Mouse (Mus musculus) frontal cortex, postnatal 25 days (tissue): ENCODE data around the gene Pdpr.
A peak's percentile ranks its signal among the peaks of the same experiment; 100 is the strongest.
"Not testable (repeated sequence)": the region's sequence is repeated elsewhere in the genome, so short reads cannot be mapped to it uniquely, and the experiment has no call there.

ENCODE experiments used
- DNase-seq, 2 experiments: peaks; one replicate each; pipeline ENCODE4 v3.0.0; 2022; ENCODE audit warnings: low spot score in 2 of 2

Gene Pdpr

DNA sequence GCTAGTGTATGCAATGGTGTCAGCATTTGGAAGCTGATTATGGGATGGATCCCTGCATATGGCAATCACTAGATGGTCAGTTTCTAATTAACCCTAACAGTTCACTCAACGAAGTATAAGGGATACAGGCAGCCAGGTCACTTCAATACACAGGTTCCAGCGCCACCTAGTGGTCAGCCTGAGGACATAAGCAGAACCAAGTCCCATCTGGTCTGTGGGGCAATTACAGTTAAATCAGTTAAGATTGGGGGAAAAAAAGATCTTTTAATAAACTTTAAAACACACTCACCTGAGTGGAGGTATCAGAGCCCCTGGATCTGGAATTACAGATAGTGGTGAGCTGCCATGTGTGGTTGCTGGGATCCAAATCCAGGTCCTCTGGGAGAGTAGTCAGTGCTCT, 4.3 kb upstream of the Pdpr start:
- peak; percentile 23 to 53 for DNase-seq

DNA sequence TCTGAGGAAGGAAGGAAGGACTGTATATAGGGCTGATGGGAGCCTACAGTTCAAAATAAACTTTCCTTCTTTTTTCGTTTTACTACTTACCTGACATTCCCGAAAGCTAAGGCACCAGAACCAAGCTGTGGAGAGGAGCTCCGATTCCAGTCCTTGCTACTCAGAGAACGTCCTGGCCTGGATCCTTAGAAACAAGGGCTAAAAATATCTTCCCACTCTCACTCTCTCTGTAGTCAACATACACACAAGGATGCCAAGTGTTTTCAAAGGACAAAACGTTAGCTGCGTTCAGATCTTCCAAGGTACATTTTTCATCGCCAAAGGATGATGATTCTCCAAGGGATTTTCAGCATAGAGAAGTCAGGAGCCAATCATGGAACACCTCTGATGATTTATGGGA, 2.7 kb upstream of the Pdpr start:
- no peak for DNase-seq

DNA sequence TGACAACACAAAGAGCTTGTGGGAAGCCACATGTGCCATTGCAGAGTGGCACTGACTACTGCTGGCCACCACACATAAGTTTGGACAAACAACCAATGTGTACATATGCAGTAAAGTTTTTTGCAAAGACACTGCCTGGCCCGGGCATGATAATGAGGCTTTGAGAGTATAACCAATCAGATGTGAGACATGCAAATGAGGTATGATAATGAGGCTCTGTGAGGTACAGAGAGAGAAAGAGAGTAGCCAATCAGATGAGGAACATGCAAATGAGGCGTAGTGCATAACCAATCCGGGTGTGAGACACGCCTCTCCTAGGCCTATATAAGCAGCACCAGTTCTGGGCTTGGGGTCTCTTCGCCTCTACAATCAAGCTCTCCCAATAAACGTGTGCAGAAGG, 2.1 kb upstream of the Pdpr start, which contains the start of gene Clec18a:
TSS of gene Clec18a (minus strand) at position 101 of the 400 bp plus-strand sequence.
- DNase-seq = not testable (repeated sequence)

DNA sequence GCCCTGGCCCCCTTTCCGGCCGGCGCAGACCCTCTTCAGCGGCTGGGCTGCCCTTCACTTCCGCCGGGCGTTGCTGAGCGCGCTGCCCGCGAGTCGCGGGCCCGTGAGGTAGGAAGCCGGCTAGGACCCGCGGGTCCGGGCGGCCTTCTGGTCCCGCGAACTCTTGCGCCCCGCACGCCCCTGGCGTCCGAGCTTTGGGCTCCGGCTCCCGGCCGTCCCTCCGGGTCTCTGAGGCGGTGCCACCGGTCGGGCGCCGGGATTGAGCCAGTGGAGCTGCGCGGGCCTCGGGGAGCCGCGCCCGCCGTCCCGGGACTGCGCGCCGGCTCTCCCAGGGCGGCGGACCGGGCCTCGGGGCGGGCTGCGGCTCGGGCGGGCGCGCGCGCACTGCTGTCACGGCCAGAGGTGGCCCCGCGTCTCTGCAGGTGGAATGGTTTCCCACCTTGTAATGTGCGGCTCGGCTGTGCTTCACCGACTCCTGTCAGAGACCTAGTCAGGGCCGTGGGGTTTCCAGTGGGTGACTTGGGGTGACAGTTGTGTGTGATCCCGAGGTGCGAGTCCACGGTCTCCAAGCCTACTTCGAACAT, 381 bp downstream of the Pdpr start:
- peak in 1 of 2 experiments; percentile 19 for DNase-seq

DNA sequence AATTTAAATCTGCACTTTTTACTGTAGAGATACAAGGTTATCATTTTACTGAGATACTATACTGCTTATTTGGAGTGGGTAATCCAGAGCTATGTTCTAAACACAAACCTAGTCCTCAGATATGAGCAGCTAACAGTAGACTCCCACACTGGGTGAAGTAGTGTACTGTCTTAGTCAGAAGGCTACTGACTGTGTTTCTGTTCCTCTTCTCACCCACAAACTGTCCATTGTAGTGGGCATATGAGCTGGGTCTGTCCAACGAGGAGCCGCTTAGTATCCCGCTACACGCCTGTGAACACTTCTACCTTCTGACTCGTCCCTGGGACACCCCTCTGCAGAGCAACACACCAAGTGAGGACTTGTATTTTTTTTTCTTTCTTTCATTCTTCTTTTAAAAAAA, 20.5 kb downstream of the Pdpr start:
- no peak for DNase-seq

DNA sequence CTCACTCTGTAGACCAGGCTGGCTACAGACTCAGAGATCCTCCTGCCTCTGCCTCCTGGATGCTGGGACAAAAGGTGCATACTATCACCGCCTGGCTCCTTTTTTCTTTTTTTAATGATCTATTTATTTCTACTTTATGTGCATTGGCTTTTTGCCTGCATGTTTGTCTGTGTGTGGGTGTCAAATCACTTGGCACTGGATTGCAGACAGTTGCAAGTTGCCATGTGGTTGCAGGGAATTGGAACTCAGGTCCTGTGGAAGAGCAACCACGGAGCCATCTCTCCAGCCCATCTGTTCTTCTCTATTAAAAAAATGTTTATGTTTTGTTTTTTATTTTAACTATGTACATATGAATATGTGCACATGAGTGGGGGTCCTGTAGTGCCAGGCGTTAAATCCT, 25.1 kb downstream of the Pdpr start:
- DNase-seq = no peak

DNA sequence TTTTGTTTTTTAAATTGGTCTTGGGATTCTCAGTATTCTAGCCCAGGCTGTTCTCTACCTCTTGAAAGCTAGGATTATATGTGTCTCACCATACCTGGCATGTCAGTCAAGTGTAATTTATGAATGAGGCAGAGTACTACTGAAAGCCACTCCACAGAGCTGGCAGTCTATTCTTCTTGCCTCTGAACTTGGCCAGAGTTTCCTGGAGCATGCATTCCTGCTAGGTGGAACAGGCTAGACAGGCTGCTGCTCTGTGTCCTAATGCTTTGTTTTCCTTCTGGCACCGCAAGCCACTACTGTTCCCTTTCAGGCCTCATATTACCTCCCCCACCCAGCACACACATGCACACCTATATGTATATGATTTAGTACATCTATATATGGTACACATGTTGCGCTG, 36.3 kb downstream of the Pdpr start:
- DNase-seq = no peak

DNA sequence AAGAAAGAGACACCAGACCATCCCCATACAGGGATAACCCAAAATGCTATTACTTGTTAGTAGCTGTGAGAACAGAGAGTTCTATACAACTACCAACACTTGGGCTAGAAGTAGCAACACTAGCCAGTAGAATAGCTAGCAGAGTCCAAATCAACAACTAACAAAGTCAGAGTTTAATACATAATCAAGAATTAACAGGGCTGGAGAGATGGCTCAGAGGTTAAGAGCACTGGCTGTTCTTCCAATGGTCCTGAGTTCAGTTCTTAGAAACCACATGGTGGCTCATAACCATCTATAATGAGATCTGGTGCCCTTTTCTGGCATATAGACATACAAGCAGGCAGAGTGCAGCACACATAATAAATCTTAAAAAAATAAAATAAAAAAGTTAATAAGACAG, 48.1 kb downstream of the Pdpr start:
- DNase-seq = no peak

DNA sequence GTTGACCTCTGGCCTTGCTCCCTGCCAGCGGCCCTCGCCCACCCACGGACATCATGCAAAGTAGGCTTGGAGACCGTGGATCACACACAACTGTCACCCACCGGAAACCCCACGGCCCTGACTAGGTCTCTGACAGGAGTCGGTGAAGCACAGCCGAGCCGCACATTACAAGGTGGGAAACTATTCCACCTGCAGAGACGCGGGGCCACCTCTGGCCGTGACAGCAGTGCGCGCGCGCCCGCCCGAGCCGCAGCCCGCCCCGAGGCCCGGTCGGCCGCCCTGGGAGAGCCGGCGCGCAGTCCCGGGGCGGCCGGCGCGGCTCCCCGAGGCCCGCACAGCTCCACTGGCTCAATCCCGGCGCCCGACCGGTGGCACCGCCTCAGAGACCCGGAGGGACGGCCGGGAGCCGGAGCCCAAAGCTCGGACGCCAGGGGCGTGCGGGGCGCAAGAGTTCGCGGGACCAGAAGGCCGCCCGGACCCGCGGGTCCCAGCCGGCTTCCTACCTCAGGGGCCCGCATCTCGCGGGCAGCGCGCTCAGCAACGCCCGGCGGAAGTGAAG, 50.5 kb downstream of the Pdpr start:
- peak in 1 of 2 experiments; percentile 17 for DNase-seq

DNA sequence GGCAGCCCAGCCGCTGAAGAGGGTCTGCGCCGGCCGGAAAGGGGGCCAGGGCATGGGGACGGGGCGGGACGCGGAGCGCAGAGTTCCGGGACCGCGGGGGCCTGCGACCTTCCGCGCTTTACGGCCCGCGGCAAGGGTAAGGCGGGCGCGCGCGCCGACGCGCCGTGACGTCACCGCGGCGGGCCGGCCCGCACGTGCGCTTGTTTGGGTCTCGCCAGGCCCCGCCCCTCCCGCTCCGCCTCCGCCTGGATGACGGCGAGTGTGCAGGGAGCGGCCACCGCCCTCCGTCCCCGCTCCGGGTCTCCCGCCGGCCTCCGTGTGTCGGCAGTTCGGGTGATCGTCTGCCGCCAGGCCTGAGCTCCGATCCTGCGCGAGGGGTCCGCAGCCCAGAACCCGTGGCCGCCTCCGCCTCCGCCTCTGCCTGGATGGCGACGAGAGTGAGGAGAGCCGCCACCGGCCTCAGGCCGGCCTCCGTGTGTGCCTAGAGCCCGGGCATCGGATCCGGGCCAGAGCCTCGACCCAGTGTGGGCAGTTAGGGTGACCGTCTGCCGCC, 51.1 kb downstream of the Pdpr start:
- DNase-seq = peak; percentile 82 to 84

DNA sequence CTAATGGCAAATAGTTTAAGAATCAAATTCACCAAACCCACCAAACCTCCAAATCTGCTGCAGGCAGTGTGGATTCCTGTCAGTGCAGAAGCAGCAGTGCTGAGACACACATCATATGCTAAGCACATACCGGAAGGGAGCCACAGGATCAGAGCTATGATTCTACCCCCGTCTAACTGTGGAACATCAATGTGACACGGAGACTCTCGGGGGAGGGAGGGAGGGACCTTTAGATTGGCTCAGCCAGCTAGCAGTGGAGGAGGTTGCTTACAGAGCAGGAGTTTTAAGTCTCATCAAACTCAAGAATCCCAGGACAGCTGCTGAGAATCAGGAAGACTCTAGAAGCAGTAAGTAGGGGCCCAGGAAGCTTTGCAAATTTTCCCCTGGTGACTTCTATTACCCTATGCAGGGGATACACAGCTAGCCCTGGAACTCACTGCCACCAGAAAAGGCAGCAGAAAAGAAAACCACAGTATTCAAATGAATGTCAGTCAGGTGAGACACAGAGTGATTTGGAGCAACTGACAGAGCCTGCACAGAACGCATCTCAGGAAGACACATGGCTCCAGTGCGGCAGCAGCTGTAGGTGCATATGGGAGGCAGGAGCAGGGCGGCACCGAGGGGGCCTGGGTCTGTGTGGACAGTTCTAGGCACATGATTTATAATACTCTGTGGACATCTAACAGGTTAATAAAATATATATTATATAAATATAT, 61.4 kb downstream of the Pdpr start:
- no peak for DNase-seq

DNA sequence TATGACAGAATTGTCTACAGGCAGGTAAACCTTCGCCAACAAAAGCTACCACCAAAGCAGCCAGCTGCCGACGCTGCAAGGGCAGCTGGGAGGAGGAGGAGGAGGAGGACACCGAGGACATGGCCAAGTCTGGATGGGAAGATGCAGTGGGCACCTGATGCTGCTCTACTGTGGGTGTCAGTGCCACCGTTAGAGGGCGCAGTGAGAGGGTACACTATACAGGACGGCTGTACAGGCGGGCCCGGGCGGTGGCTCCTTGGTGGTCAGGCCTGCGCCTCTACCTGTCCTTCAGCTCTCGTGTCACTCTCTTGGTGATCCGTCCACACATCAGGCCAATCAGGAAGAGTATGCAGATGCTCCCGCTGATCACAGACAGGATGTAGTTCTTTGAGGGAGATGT, 63.2 kb downstream of the Pdpr start:
- DNase-seq = peak; percentile 33 to 34

DNA sequence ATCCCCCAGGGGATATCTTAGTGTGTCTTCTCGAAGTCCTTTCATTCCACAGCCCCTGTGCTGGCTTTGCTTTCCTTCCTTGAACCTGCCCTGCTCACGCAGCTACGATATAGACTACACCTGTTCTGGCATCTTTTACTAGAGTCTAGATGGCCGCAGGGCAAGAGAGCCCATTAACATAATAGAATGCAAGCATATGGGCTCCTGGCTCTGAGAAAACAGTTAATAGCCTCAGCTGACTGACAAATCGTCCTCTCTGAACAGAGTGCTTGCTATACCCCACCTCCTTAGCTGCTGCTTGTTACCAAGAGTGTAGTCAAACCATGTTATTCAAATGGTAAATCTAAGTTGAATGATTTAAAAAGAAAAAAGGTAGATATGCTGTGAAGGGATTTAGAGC, 77.2 kb downstream of the Pdpr start:
- no peak for DNase-seq

DNA sequence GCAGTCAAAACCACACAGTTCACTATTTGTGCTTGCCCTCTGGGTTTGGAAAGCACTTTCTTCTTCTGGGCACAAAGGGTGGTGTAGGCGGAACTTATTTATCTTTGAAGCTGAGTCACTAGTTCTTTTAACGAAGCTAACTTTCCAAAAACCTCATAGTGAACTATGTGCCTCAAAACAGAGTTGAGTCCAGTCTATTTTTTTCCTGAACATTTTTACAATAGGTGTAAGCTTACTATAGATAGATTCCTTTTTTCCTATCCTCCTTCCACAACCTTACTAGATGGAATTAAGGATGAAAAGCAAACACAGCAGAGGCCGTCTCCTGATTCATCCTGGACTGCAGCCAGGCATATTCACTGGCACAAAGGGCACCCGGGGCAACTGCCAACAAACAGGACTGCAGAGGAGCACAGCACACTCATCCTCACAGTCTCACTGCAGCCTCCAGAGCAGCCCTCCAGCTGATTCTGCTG, 91.1 kb downstream of the Pdpr start:
- DNase-seq = peak in 1 of 2 experiments; percentile 18
